In genomic region chr11:53899004-53899403, GRCm38 (mm10) we compare ENCODE assay signal across 16 mouse cellular contexts. TPM values are rescaled to one million over a fixed set of nuclear protein-coding genes. Genes with fewer than 3 reads are reported as not detected.
"Had no signal": no experiment of that assay in that cellular context is flagged by ENCODE, and none has a peak within 500 bp of the region (broad histone marks: within the 10 kb centered on the region; RNA-seq: fewer than 3 reads in every experiment).

No protein-coding gene starts in this region.

- H3K4me2 ChIP-seq: limb, embryonic 13.5 days; neural tube, embryonic 15.5 days had no signal

- H3K9ac ChIP-seq: limb, embryonic 13.5 days; liver, embryonic 14.5 days; neural tube, embryonic 15.5 days had no signal

- H3K4me3 ChIP-seq: layer of hippocampus, adult 2 months; limb, embryonic 13.5 days; midbrain, embryonic 10.5 days; myocyte; neural tube, embryonic 15.5 days had no signal

- H3K4me1 ChIP-seq: limb, embryonic 13.5 days; neural tube, embryonic 15.5 days had no signal

- H3K27ac ChIP-seq: layer of hippocampus, adult 2 months; limb, embryonic 13.5 days; liver, embryonic 14.5 days; midbrain, embryonic 10.5 days; neural tube, embryonic 15.5 days; stomach, postnatal 0 days had no signal

- DNase-seq: left cerebral cortex, postnatal 4 days; lung, postnatal 4 days; midbrain, embryonic 14.5 days; right cerebral cortex, adult 18-20 months; right cerebral cortex, postnatal 25 days; thymus, postnatal 4 days had no signal

- H3K36me3 ChIP-seq: limb, embryonic 13.5 days; midbrain, embryonic 10.5 days; neural tube, embryonic 15.5 days had no signal

- H3K9me3 ChIP-seq: limb, embryonic 13.5 days; midbrain, embryonic 10.5 days; neural tube, embryonic 15.5 days had no signal

- ATAC-seq: inflammation-experienced regulatory T-cells, adult 6 months; intestine, postnatal 0 days had no signal

- H3K27me3 ChIP-seq: limb, embryonic 13.5 days; neural tube, embryonic 15.5 days had no signal

RNA-seq across cellular contexts. Expression of gene Gm12216, which starts 39.9 kb away (rescaled TPM):
- polyA plus RNA-seq: neural tube, embryonic 11.5 days had no signal
